Mouse (Mus musculus) ES-CJ7 (cell line): ENCODE measurements around the gene Aqp9.

ENCODE experiments used
- DNase-seq: peaks from one replicate; pipeline ENCODE4 v3.0.0; 2011; ENCODE audit warnings: low read depth, low spot score

The Aqp9 gene

GRCm38 (mm10) chr9:71167473-71168215, 838 bp downstream of the Aqp9 start:
- DNase-seq: no peak

GRCm38 (mm10) chr9:71166871-71167465, 1.5 kb downstream of the Aqp9 start:
- DNase-seq: no peak

DNA sequence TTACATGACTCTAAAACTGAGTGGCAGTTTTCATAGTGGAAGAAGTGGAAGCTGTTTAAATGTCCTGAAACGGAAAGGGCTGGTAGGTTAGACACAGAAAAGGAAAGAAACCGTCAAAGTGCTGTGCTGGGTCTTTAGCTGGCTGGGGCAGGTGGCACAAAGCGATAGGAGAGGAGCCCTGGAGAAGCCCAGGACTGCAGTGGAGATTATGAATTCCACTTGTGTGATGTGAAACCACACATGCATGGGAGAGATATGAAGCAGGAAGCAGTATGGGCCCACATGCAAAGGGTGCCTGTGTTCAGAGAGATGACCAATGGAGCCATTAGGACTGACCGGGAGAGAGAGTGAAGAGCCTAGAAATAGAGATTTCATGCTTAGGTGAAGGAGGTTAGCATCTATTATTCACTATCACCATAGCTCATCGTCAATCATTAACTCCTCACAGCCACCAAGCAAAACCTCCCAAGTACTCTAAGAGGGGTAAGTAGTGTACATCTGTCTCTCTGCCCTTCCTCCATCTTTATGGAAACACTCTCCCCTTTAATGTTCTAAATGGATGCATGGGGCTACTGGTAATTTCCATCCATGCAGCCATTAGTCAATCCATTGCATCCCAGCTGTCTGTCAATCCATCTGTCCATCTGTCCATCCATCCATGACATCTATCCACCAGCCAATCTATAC, 2.3 kb downstream of the Aqp9 start:
- no peak for DNase-seq

DNA sequence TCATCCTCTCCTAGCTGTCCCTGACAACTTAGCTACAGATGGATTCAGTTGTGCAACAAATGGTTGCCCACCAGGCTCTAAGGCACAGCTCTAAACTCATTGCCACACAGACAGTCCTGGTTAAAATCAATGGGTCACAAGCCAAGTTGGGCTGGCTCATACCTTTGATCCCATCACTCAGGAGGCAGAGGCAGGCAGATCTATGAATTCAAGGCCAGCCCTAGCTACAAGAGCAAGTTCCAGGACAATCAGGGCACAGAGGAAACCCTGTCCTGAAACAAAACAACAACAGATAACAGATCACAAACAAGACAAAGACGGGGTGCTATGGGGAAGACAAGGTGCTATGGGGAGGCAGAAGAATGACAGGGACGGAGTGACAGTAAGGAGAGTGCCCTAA, 3.0 kb downstream of the Aqp9 start:
- DNase-seq: no peak

DNA sequence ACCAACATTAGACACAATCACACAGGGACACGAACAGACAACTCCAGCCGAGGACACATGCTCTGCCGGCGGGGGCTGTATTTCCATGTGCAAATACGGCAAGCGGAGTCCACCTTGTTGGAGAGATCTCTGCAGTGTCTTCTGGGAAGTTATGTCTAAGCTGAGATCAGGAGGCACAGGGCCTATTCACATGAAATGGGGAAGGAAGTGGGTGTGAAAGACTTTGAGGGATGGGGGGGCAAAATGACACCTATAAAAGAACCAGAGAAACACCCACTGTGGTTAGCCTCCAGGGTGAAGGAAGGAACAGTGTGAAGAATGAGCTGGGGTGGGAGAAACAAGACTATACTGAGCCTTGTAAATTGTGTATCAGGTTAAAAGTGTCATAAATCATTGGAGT, 3.4 kb downstream of the Aqp9 start:
- DNase-seq: no peak

- DNase-seq: no peak
Measured at GRCm38 (mm10) chr9:71164353-71164752, 4.1 kb downstream of the Aqp9 start.

DNA sequence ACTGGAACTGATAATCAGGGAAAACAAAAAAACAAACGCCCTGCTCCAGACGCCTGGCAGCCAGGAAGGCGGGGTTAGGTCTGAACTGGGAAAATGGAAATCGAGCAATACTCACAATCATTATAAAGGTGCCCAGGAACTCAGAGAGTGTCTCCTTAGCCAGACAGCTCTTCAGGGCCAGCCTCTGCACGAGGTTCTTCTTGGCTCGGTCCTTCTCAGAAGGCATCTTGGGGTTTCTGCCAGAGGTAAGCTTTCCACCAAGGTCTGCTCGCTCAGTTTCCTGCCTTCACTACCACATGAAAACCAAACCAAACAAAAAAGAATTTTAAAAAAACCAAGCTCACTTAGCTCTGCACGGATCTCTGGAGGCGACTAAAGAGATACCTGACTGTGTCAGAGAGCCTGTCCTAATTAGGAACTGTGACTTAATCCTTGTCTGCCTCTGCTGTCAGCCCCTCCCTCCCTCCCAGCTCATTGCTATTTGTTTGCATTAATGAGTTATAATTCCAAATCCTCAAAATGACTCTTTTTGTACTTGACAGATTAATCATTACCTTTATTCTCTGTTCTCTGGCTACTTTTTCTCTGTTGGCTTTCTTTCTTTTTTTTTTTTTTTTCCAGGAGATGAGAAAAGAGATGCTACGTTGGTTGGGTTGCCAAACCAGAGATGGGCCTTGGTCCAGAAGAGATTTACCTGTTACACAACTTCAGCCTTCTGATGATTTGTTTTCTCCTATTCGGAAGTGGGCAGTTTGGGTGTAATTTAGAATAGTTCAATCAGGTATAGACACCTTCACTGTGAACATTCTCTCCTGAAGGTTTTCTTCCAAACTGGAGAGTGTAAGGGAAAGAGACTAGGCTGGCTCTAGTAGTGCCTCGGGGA, 5.4 kb downstream of the Aqp9 start:
- no peak for DNase-seq

DNA sequence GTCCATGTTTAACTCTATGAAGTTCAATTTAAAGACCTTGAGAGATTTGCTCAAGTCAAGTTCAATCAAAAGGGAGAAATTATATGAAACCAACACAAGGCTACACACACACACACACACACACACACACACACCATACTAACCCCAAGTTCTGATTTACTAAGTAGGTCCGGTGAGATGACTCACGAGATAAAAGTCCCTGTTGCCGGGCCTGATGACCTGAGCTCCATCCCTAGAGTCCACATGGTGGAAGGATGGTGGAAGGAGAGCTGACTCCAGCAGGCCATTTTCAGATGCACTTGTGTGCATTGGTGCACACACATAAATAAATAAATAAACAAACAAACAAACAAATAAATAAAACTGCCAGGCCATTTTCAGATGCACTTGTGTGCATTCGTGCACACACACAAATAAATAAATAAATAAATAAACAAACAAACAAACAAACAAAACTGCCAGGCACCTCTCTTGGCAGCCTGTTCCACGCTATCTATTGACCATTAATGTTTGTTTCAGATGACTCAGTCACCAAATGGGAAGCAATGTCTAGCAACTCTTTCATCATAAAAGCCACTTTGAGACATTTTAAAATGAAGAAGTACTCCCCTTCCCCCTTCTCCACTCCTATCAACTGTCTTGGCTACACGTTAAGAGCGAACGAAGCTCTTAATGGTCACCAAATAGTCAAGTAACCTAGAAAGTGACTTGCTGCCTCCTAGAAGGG, 6.2 kb downstream of the Aqp9 start:
- DNase-seq: no peak

DNA sequence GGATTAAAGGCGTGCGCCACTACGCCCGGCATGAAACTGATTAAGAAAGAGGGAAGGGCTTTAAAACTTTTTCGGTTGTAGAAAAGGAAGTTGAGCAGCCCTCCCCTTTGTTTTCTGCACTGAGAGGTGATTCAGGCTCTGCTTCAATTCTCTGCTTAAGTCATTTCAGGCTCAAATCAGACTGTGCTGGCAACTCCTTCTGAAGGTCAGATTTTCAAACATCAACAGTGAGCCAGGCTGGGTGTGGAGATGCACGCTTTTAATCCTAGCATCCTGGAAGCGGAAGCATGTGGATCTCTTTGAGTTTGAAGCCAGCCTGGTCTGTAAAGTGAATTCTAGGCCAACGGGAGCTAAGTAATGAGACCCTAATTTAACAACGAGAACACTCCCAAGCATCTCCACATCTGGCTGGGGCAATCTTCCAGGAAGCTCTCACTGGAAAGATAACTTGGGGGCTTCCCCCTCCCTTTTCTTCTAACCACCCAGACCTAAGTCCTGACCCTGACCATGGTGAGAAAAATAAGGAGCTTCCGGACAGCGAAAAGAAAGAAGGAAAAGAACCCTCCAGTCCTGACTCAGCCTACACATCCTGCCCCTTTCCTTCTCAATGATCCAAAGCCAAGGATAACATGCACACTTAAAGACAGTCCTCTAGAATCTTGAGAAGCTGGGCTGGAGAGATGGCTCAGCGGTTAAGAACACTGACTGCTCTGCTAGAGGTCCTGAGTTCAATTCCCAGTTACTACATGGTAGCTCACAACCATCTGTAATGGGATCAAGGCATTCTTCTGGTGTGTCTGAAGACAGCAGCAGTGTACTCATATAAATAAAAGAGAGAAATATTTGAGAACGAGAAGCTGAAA, 7.4 kb downstream of the Aqp9 start:
- no peak for DNase-seq

GRCm38 (mm10) chr9:71159686-71160085, 8.8 kb downstream of the Aqp9 start:
- no peak for DNase-seq

DNA sequence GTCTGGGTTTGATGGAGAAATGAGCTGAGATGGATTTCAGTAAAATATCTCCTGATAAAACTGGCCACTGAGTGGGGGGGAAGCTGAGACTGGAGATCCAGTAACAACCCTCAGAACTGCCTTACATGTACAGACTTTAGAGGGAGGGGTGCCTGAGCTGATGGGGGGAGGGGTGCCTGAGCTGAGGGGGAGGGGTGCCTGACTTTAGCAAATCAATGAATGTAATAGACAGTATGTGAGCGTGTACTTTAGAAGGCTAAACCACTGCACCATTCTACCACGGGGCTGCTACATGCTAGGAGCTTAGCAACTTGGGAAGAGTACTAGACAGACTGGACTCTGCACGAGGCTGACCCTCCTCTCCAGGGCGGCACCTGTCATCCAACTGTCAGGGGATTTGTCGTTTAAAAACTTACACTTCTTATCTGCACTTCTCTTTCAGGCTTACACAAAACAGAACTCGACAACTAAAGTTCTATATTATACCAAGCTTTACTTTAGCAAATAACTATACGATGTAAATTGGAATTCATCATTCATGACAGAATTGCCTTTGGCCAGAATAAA, 9.3 kb downstream of the Aqp9 start:
- DNase-seq: no peak

GRCm38 (mm10) chr9:71157921-71158646, 10.4 kb downstream of the Aqp9 start:
- DNase-seq: no peak

GRCm38 (mm10) chr9:71156447-71157035, 11.9 kb downstream of the Aqp9 start:
- no peak for DNase-seq

- peak; percentile 86 for DNase-seq
Measured at GRCm38 (mm10) chr9:71155399-71156005, 13.0 kb downstream of the Aqp9 start.

DNA sequence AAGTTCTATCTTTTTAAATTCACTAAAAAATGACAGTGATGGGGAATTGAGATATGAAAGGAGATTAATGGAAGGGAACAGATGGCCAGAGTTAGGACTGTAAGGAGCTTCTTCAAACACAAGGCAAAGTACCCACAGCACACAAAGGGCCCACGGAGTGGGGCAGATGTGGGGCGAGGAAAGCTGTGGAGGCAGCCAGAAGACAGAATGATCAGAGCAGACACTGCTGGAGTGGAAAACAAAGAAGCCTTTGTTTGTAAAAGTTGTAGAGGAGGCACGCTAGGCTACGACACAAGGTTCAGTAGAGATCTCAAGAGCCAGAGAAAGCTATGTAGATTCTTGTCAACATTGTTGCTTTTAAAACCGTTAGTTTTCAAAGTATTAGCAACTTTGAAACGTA, 17.1 kb downstream of the Aqp9 start:
- no peak for DNase-seq

- no peak for DNase-seq
Measured at GRCm38 (mm10) chr9:71150175-71150574, 18.3 kb downstream of the Aqp9 start.

DNA sequence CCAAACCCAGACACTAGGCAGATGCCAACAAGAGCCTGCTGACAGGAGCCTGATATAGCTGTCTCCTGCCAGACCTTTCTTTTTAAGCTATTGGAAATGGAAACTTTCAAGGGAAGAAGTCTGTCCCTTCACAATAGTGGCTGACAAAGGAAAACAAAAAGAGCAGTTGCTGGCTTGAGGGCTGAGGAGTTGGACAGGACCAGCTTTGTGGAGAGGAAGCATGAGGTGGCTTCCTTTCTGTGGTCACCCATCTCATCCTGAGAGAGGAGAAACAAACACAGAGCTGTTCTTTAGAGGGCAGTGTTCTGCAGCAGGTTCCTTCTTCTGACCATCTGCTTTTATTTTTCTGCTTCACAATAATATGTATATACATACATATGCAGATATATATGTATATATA, 19.6 kb downstream of the Aqp9 start:
- DNase-seq: no peak

GRCm38 (mm10) chr9:71146210-71146609, 22.3 kb downstream of the Aqp9 start:
- DNase-seq: no peak

DNA sequence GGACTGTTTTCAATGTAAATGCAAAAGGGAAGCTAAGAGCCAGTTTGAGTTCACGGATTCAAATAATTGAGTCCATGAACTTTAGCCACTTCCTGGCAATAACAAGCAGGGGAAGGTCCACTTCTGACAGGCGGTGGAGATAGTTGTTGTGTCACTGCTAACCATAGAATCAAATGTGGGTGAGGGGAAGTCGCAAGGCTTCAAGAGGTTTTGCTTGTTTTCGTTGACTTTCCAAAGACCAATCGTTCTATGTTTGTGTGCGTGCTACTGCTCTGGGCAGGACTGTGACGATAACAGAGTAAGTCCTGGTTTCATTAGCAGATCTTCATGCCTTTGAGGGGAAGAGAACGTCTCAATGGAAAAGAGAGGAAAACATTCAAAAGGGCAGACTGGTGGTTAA, 28.3 kb downstream of the Aqp9 start:
- no peak for DNase-seq
